Mouse (Mus musculus): ENCODE results near the gene Rad9b.
"Not testable (repeated sequence)": the region's sequence is repeated elsewhere in the genome, so short reads cannot be mapped to it uniquely, and the experiment has no call there.

- not testable (repeated sequence) for TF ChIP-seq POLR2A (IDR thresholded peaks at IDR 0.05; ENCODE audit: low read depth, low read length); CTCF (IDR thresholded peaks at IDR 0.05; ENCODE audit: borderline replicate concordance, insufficient read depth, low read length)
These were observed 35.1 kb downstream of the Rad9b start for GRCm38 (mm10) chr5:122318976-122319375.

Data from embryonic fibroblast, embryonic 13.5 days (primary cell).